Mouse (Mus musculus) midbrain, embryonic 11.5 days (tissue): ENCODE measurements at regions not wholly inside any gene's neighbourhood (a gene's known extent, or its start where the extent isn't known, plus 50 kb on each side); places are given as distances from the start of the nearest gene placed in this dataset.

Source experiments
- ATAC-seq: fragments of 200-750 bp; cut with Nextera tagmentation; 2 replicates; pipeline ENCODE4 v1.8.0; 2017; ENCODE audit warnings: moderate TSS enrichment, moderate library complexity; ENCODE audit not compliant: low FRiP score
- DNase-seq: peaks from one replicate; pipeline ENCODE4 v3.0.0; 2015; ENCODE audit warnings: low spot score; ENCODE audit errors: missing footprints
- H3K27ac ChIP-seq: fragments of 300-500 bp; sonication (generic); 2 replicates; pipeline ENCODE4 v1.5.1; 2014; ENCODE audit warnings: low read depth, low read length
- H3K27me3 ChIP-seq: fragments of 300-500 bp; sonication (generic); 2 replicates; pipeline ENCODE4 v1.6.1; 2014; ENCODE audit warnings: mild to moderate bottlenecking, low read length, moderate library complexity, mixed read lengths; ENCODE audit not compliant: control insufficient read depth, insufficient read depth
- H3K36me3 ChIP-seq: fragments of 300-500 bp; sonication (generic); 2 replicates; pipeline ENCODE4 v1.6.1; 2014; ENCODE audit warnings: mild to moderate bottlenecking, low read length, moderate library complexity, mixed read lengths; ENCODE audit not compliant: control insufficient read depth, insufficient read depth
- H3K4me1 ChIP-seq: fragments of 300-500 bp; sonication (generic); 2 replicates; pipeline ENCODE4 v1.6.1; 2014; ENCODE audit warnings: low read length; ENCODE audit not compliant: control insufficient read depth, insufficient read depth
- H3K4me2 ChIP-seq: fragments of 300-500 bp; sonication (generic); 2 replicates; pipeline ENCODE4 v1.6.1; 2014; ENCODE audit warnings: mild to moderate bottlenecking, moderate library complexity
- H3K4me3 ChIP-seq: fragments of 300-500 bp; sonication (generic); 2 replicates; pipeline ENCODE4 v1.5.1; 2014; ENCODE audit warnings: low read depth, low read length
- H3K9ac ChIP-seq: fragments of 300-500 bp; sonication (generic); 2 replicates; pipeline ENCODE4 v1.6.1; 2014; ENCODE audit warnings: low read length
- H3K9me3 ChIP-seq: fragments of 300-500 bp; sonication (generic); 2 replicates; pipeline ENCODE4 v1.6.1; 2016; ENCODE audit warnings: low read length; ENCODE audit not compliant: control insufficient read depth
- WGBS: fragments of 180-500 bp; shearing (Covaris S2); extraction: QIAGEN DNeasy Blood & Tissue Kit; methylation state at CpG from one replicate; pipeline ENCODE4 v1.1.7; 2014; 5-methylcytosine and 5-hydroxymethylcytosine counted together

- H3K9me3 ChIP-seq = no peaks in the 10 kb centered on the region
- no peak overlapping the region for H3K9ac ChIP-seq
- WGBS = 94% methylated on average over 6 of the region's 6 CpGs
Measured at GRCm38 (mm10) chr1:83808432-83808831, 400.4 kb upstream of the Sphkap start.

GRCm38 (mm10) chr1:83803345-83804041 is 395.5 kb upstream of the Sphkap start:
- Histone ChIP-seq H3K27me3 (no peaks in the 10 kb centered on the region), H3K4me3 (no peak overlapping the region), H3K27ac (no peak overlapping the region), H3K9ac (no peak overlapping the region), H3K36me3 (no peaks in the 10 kb centered on the region), H3K9me3 (no peaks in the 10 kb centered on the region), H3K4me2 (no peak overlapping the region), H3K4me1 (no peaks in the 10 kb centered on the region)
- no peak for ATAC-seq
- 85% methylated on average over 2 of the region's 2 CpGs for WGBS
- no peak for DNase-seq

More at GRCm38 (mm10) chr1:83808432-83808831, 400.4 kb upstream of the Sphkap start:
- no peak for DNase-seq
- Histone ChIP-seq H3K4me3 (no peak overlapping the region), H3K4me2 (no peak overlapping the region), H3K4me1 (no peaks in the 10 kb centered on the region), H3K27me3 (no peaks in the 10 kb centered on the region), H3K36me3 (no peaks in the 10 kb centered on the region), H3K27ac (no peak overlapping the region)
- ATAC-seq = no peak

GRCm38 (mm10) chr1:83801759-83802158 is 393.8 kb upstream of the Sphkap start:
- no peak overlapping the region for H3K4me3 ChIP-seq
- H3K36me3 ChIP-seq = no peaks in the 10 kb centered on the region
- no peak overlapping the region for H3K4me2 ChIP-seq
- H3K4me1 ChIP-seq = no peaks in the 10 kb centered on the region
- no peak overlapping the region for H3K9ac ChIP-seq
- no peaks in the 10 kb centered on the region for H3K9me3 ChIP-seq
- ATAC-seq = no peak
- DNase-seq = no peak
- no peaks in the 10 kb centered on the region for H3K27me3 ChIP-seq
- no peak overlapping the region for H3K27ac ChIP-seq

- Histone ChIP-seq H3K27ac (no peak overlapping the region), H3K4me1 (no peaks in the 10 kb centered on the region), H3K4me3 (no peak overlapping the region), H3K9me3 (no peaks in the 10 kb centered on the region), H3K4me2 (no peak overlapping the region), H3K27me3 (no peaks in the 10 kb centered on the region), H3K36me3 (no peaks in the 10 kb centered on the region), H3K9ac (no peak overlapping the region)
- no peak for DNase-seq
- WGBS = 69% methylated on average over 7 of the region's 7 CpGs
- 0 out of 2 replicates have a peak, but pooled peaks have one; percentile 14 for ATAC-seq
Measured at GRCm38 (mm10) chr1:83796961-83797891, 389.2 kb upstream of the Sphkap start.

- H3K4me2 ChIP-seq = no peak overlapping the region
- H3K27ac ChIP-seq = no peak overlapping the region
- WGBS = 90% methylated on average over 1 of the region's 1 CpGs
- no peaks in the 10 kb centered on the region for H3K27me3 ChIP-seq
- ATAC-seq = no peak
- DNase-seq = no peak
- H3K4me1 ChIP-seq = no peaks in the 10 kb centered on the region
- no peak overlapping the region for H3K4me3 ChIP-seq
- no peak overlapping the region for H3K9ac ChIP-seq
- H3K9me3 ChIP-seq = no peaks in the 10 kb centered on the region
- no peaks in the 10 kb centered on the region for H3K36me3 ChIP-seq
Measured at GRCm38 (mm10) chr1:83777151-83777550, 369.2 kb upstream of the Sphkap start.

GRCm38 (mm10) chr1:83771160-83771559 is 363.2 kb upstream of the Sphkap start:
- H3K27me3 ChIP-seq = no peaks in the 10 kb centered on the region
- no peaks in the 10 kb centered on the region for H3K4me1 ChIP-seq
- H3K9ac ChIP-seq = no peak overlapping the region
- WGBS = 78% methylated on average over 3 of the region's 3 CpGs
- H3K36me3 ChIP-seq = no peaks in the 10 kb centered on the region
- no peak overlapping the region for H3K4me2 ChIP-seq
- DNase-seq (no peak), ATAC-seq (no peak)
- H3K4me3 ChIP-seq = no peak overlapping the region
- no peaks in the 10 kb centered on the region for H3K9me3 ChIP-seq
- H3K27ac ChIP-seq = no peak overlapping the region

- Histone ChIP-seq H3K4me2 (no peak overlapping the region), H3K9ac (no peak overlapping the region), H3K4me1 (no peaks in the 10 kb centered on the region), H3K27me3 (no peaks in the 10 kb centered on the region), H3K27ac (no peak overlapping the region), H3K4me3 (no peak overlapping the region), H3K9me3 (no peaks in the 10 kb centered on the region), H3K36me3 (no peaks in the 10 kb centered on the region)
- DNase-seq = no peak
- ATAC-seq = no peak
- 88% methylated on average over 4 of the region's 4 CpGs for WGBS
Measured at GRCm38 (mm10) chr1:83761499-83761898, 353.5 kb upstream of the Sphkap start.

- no peak overlapping the region for H3K4me2 ChIP-seq
- ATAC-seq = no peak
- no peaks in the 10 kb centered on the region for H3K27me3 ChIP-seq
- no peak for DNase-seq
- no peaks in the 10 kb centered on the region for H3K9me3 ChIP-seq
- H3K9ac ChIP-seq = no peak overlapping the region
- H3K4me1 ChIP-seq = no peaks in the 10 kb centered on the region
- H3K27ac ChIP-seq = no peak overlapping the region
- H3K36me3 ChIP-seq = no peaks in the 10 kb centered on the region
- H3K4me3 ChIP-seq = no peak overlapping the region
Measured at GRCm38 (mm10) chr1:83756866-83757265, 348.9 kb upstream of the Sphkap start.

- Histone ChIP-seq H3K4me2 (no peak overlapping the region), H3K36me3 (no peaks in the 10 kb centered on the region), H3K4me3 (no peak overlapping the region), H3K27me3 (no peaks in the 10 kb centered on the region), H3K27ac (no peak overlapping the region), H3K9ac (no peak overlapping the region), H3K9me3 (no peaks in the 10 kb centered on the region), H3K4me1 (no peaks in the 10 kb centered on the region)
- ATAC-seq (no peak), DNase-seq (no peak)
- WGBS = 84% methylated on average over 1 of the region's 1 CpGs
Measured at GRCm38 (mm10) chr1:83755336-83755735, 347.3 kb upstream of the Sphkap start.
